Mouse (Mus musculus): Measurements from ENCODE around the gene Chga. TPM values are rescaled to one million over a fixed set of nuclear protein-coding genes. Genes with fewer than 3 reads are reported as not detected.
A peak's percentile ranks its signal among the peaks of the same experiment; 100 is the strongest.

The Chga gene
- polyA plus RNA-seq, 1 experiment, result 216 TPM

GRCm38 (mm10) chr12:102576659-102577398, 22.1 kb downstream of the Chga start:
- WGBS, result 65% methylated on average over 10 of the region's 10 CpGs
- no peak for DNase-seq

GRCm38 (mm10) chr12:102579041-102579440, 24.3 kb downstream of the Chga start:
- peak; percentile 93 for TF ChIP-seq CTCF (IDR thresholded peaks at IDR 0.05; ENCODE audit: borderline replicate concordance, insufficient read depth, low read depth, low read length)
- TF ChIP-seq POLR2A (IDR thresholded peaks at IDR 0.05; ENCODE audit: borderline replicate concordance, insufficient read depth, low read length), result no peak
- H3K4me3 ChIP-seq (replicated peaks; ENCODE audit: insufficient read depth, low read depth, low read length), result no peak overlapping the region
- whole genome bisulfite sequencing, result 50% methylated on average over 6 of the region's 6 CpGs

More at GRCm38 (mm10) chr12:102576659-102577398, 22.1 kb downstream of the Chga start:
- Histone ChIP-seq H3K4me1 (ENCODE audit: control insufficient read depth, insufficient read depth, low read length) (peaks cover 19% of the 10 kb centered on the region), H3K27ac (ENCODE audit: insufficient read depth, low read length) (no peak overlapping the region), H3K27me3 (ENCODE audit: control insufficient read depth, insufficient read depth, low read length) (no peaks in the 10 kb centered on the region), H3K4me3 (replicated peaks; ENCODE audit: insufficient read depth, low read depth, low read length) (no peak overlapping the region)
- no peak for TF ChIP-seq POLR2A (IDR thresholded peaks at IDR 0.05; ENCODE audit: borderline replicate concordance, insufficient read depth, low read length)
- TF ChIP-seq CTCF (IDR thresholded peaks at IDR 0.05; ENCODE audit: borderline replicate concordance, insufficient read depth, low read depth, low read length), result no peak

DNA sequence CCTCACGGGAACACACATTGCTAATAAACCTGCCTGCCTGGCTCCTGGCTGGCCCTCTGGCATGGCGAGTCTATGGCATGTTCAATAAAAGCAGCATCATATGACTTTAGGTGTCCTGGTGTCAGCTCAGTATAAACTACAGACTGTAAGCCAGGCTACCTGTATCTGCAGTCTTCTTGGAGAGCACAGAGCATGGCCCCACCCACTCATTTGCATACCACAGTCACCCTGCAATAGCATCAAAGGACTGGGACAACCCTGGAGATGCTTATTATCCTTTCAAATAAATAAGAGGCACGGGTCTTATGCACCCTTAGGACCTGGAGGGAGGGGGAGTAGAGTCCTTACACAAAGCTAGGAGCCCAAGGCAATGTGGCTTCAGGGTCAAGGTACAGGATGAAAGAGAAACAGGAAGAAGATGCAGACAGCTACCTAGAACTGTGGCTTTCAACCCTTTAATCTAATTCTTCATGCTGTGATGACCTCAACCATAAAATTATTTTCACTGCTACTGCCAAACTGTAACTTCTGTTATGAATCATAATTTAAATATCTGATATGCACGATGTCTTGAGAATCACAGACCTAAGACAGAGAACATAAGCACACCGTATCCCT, 26.9 kb downstream of the Chga start:
- H3K4me1 ChIP-seq (ENCODE audit: control insufficient read depth, insufficient read depth, low read length), result peaks cover 27% of the 10 kb centered on the region
- 57% methylated on average over 5 of the region's 5 CpGs for WGBS
- TF ChIP-seq POLR2A (IDR thresholded peaks at IDR 0.05; ENCODE audit: borderline replicate concordance, insufficient read depth, low read length) (no peak), CTCF (IDR thresholded peaks at IDR 0.05; ENCODE audit: borderline replicate concordance, insufficient read depth, low read depth, low read length) (no peak)
- DNase-seq, result no peak
- H3K4me3 ChIP-seq (replicated peaks; ENCODE audit: insufficient read depth, low read depth, low read length), result no peak overlapping the region
- H3K27ac ChIP-seq (ENCODE audit: insufficient read depth, low read length), result no peak overlapping the region
- no peaks in the 10 kb centered on the region for H3K27me3 ChIP-seq (ENCODE audit: control insufficient read depth, insufficient read depth, low read length)

More at GRCm38 (mm10) chr12:102579041-102579440, 24.3 kb downstream of the Chga start:
- Histone ChIP-seq H3K27me3 (ENCODE audit: control insufficient read depth, insufficient read depth, low read length) (no peaks in the 10 kb centered on the region), H3K4me1 (ENCODE audit: control insufficient read depth, insufficient read depth, low read length) (peaks cover 19% of the 10 kb centered on the region), H3K27ac (ENCODE audit: insufficient read depth, low read length) (no peak overlapping the region)
- DNase-seq, result peak; percentile 80 to 89

DNA sequence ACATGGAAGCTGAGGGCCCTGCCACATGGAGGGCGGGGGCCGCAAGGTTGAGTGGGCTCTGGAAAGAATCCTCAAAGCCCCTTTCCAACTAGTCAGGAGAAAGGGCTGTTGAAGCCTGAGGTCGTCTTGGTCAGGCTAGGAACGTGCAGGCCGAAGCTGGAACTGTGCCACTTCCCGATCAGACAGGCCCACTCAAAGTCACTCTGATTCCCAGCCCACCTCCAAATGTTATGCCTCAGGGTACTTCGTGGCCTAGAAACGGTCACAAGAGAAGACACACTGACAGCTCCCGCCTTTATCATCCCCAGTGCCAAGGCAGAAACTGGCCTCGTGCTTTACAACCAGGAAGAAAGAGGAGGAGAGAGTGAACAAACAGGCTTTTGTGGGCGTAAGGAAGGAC, 27.7 kb downstream of the Chga start:
- Histone ChIP-seq H3K27me3 (ENCODE audit: control insufficient read depth, insufficient read depth, low read length) (no peaks in the 10 kb centered on the region), H3K27ac (ENCODE audit: insufficient read depth, low read length) (no peak overlapping the region), H3K4me1 (ENCODE audit: control insufficient read depth, insufficient read depth, low read length) (peaks cover 30% of the 10 kb centered on the region), H3K4me3 (replicated peaks; ENCODE audit: insufficient read depth, low read depth, low read length) (no peak overlapping the region)
- no peak for DNase-seq
- 66% methylated on average over 11 of the region's 11 CpGs for WGBS
- TF ChIP-seq CTCF (IDR thresholded peaks at IDR 0.05; ENCODE audit: borderline replicate concordance, insufficient read depth, low read depth, low read length) (no peak), POLR2A (IDR thresholded peaks at IDR 0.05; ENCODE audit: borderline replicate concordance, insufficient read depth, low read length) (no peak)

DNA sequence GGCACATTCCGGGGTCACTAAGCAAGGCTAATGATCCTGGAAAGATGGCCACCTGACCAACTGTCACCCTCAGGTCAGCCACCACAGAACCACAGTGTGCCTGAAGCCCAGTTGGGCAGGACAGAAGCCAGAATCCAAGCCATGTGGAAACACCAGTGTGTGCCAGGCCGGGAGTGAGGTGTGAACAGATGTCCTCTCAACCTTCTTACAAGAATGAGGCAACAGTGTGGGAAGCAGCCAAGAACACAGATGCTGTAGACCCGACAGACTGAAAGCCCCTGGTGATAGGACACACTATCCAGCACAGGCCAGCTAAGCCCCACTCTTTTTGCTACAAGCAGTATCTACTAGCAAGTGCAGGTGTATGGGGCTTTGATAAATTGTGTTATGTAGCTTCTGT, 30.6 kb downstream of the Chga start:
- peak; percentile 63 to 71 for DNase-seq
- no peak overlapping the region for H3K27ac ChIP-seq (ENCODE audit: insufficient read depth, low read length)
- H3K4me3 ChIP-seq (replicated peaks; ENCODE audit: insufficient read depth, low read depth, low read length), result no peak overlapping the region
- WGBS, result 10% methylated on average over 3 of the region's 3 CpGs
- H3K4me1 ChIP-seq (ENCODE audit: control insufficient read depth, insufficient read depth, low read length), result peaks cover 29% of the 10 kb centered on the region
- TF ChIP-seq POLR2A (IDR thresholded peaks at IDR 0.05; ENCODE audit: borderline replicate concordance, insufficient read depth, low read length), result no peak
- TF ChIP-seq CTCF (IDR thresholded peaks at IDR 0.05; ENCODE audit: borderline replicate concordance, insufficient read depth, low read depth, low read length), result no peak
- H3K27me3 ChIP-seq (ENCODE audit: control insufficient read depth, insufficient read depth, low read length), result no peaks in the 10 kb centered on the region

DNA sequence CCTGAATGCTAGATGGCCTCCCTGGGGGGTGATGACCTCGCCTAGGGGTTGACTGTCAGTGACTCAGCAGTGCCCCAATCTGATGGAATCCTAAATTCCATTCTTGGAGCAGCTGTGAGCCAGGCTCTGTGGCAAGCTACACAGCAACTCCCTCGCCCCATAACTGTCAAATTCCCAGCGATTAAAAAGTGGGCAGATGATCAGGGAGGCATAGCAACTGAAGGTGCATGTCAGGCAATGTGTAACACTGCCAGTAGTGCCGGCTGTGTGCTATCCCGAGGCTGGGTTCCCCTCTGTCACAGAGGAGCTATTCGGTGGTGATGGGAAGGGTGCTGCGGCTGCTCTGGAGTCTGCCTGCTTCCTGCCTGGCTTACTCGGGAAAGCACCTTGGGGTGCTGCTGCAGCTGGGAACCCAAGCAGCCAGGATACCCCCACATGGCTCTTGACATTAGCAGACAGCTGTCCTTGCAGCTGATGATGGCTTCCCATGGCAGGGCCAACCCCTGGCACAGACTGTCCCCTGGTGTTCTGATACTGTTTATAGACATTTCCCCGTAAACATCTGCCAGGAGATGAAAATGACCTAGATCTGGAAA, 31.6 kb downstream of the Chga start:
- 48% methylated on average over 9 of the region's 9 CpGs for WGBS

GRCm38 (mm10) chr12:102587106-102587505, 32.3 kb downstream of the Chga start:
- Histone ChIP-seq H3K27me3 (ENCODE audit: control insufficient read depth, insufficient read depth, low read length) (no peaks in the 10 kb centered on the region), H3K4me3 (replicated peaks; ENCODE audit: insufficient read depth, low read depth, low read length) (no peak overlapping the region), H3K4me1 (ENCODE audit: control insufficient read depth, insufficient read depth, low read length) (peaks cover 25% of the 10 kb centered on the region), H3K27ac (ENCODE audit: insufficient read depth, low read length) (no peak overlapping the region)
- TF ChIP-seq CTCF (IDR thresholded peaks at IDR 0.05; ENCODE audit: borderline replicate concordance, insufficient read depth, low read depth, low read length) (no peak), POLR2A (IDR thresholded peaks at IDR 0.05; ENCODE audit: borderline replicate concordance, insufficient read depth, low read length) (no peak)
- 69% methylated on average over 8 of the region's 8 CpGs for WGBS
- DNase-seq, result no peak

More for the DNA sequence above, 31.6 kb downstream of the Chga start:
- Histone ChIP-seq H3K4me3 (replicated peaks; ENCODE audit: insufficient read depth, low read depth, low read length) (no peak overlapping the region), H3K27ac (ENCODE audit: insufficient read depth, low read length) (no peak overlapping the region), H3K27me3 (ENCODE audit: control insufficient read depth, insufficient read depth, low read length) (no peaks in the 10 kb centered on the region), H3K4me1 (ENCODE audit: control insufficient read depth, insufficient read depth, low read length) (peaks cover 29% of the 10 kb centered on the region)
- no peak for TF ChIP-seq CTCF (IDR thresholded peaks at IDR 0.05; ENCODE audit: borderline replicate concordance, insufficient read depth, low read depth, low read length)
- TF ChIP-seq POLR2A (IDR thresholded peaks at IDR 0.05; ENCODE audit: borderline replicate concordance, insufficient read depth, low read length), result no peak
- no peak for DNase-seq

Data from cerebellum, adult 2 months (tissue).